Mouse (Mus musculus) thymus, adult 2 months (tissue): Measurements from ENCODE around the gene Afg1l. TPM values are rescaled to one million over a fixed set of nuclear protein-coding genes. Genes with fewer than 3 reads are reported as not detected.

ENCODE experiments used
- DNase-seq: peaks from one replicate; pipeline ENCODE4 v3.0.0; 2021
- H3K27ac ChIP-seq: fragments of 200-500 bp; 2 replicates; pipeline ENCODE4 v1.5.1; 2012; ENCODE audit warnings: low read length, control low read depth; ENCODE audit not compliant: control insufficient read depth, insufficient read depth
- H3K27me3 ChIP-seq: fragments of 200-500 bp; 2 replicates; pipeline ENCODE4 v1.6.1; 2012; ENCODE audit warnings: mild to moderate bottlenecking, low read length, moderate library complexity, mixed read lengths; ENCODE audit not compliant: control insufficient read depth, insufficient read depth
- H3K36me3 ChIP-seq: fragments of 200-500 bp; 2 replicates; pipeline ENCODE4 v1.6.1; 2012; ENCODE audit warnings: mild to moderate bottlenecking, low read length, moderate library complexity; ENCODE audit not compliant: control insufficient read depth, insufficient read depth
- H3K4me1 ChIP-seq: fragments of 200-500 bp; replicated peaks from 2 replicates; pipeline ENCODE4 v1.6.1; 2012; ENCODE audit warnings: low read length; ENCODE audit not compliant: control insufficient read depth, insufficient read depth
- H3K4me3 ChIP-seq: fragments of 200-500 bp; 2 replicates; pipeline ENCODE4 v1.5.1; 2012; ENCODE audit warnings: mild to moderate bottlenecking, low read length, control low read depth, moderate library complexity; ENCODE audit not compliant: control insufficient read depth, insufficient read depth
- CTCF ChIP-seq: fragments of 200-500 bp; IDR thresholded peaks from 2 replicates; pipeline ENCODE4 v1.5.1; 2012; ENCODE audit warnings: mild to moderate bottlenecking, control low read depth, low read length, moderate library complexity, borderline replicate concordance; ENCODE audit not compliant: control insufficient read depth, poor library complexity, insufficient read depth; ENCODE audit errors: extremely low read depth
- POLR2A ChIP-seq: fragments of 200-500 bp; IDR thresholded peaks from 2 replicates; pipeline ENCODE4 v1.6.1; 2012; ENCODE audit warnings: mild to moderate bottlenecking, low read length, control low read depth, moderate library complexity; ENCODE audit not compliant: control insufficient read depth, poor library complexity, insufficient read depth; ENCODE audit errors: extremely low read depth
- WGBS: fragments of 180-500 bp; shearing (Covaris S2); methylation state at CpG from one replicate; pipeline ENCODE4 v1.1.7; 2018; 5-methylcytosine and 5-hydroxymethylcytosine counted together
- polyA plus RNA-seq: library from polyadenylated mRNA; depleted of rRNA; stranded (reverse); fragments of >200 nt; gene quantifications from 2 replicates; pipeline ENCODE4 v1.2.3, GENCODE M21; 2012

Gene Afg1l
- polyA plus RNA-seq, 1 experiment: 3.7 TPM

- Histone ChIP-seq H3K4me1 (peaks cover 5% of the 10 kb centered on the region), H3K27ac (peak overlapping the region; percentile 82), H3K36me3 (no peaks in the 10 kb centered on the region), H3K4me3 (peak overlapping the region; percentile 86), H3K27me3 (no peaks in the 10 kb centered on the region)
- 8% methylated on average over 25 of the region's 25 CpGs for WGBS
- no peak for TF ChIP-seq POLR2A
- TF ChIP-seq CTCF: no peak
- no peak for DNase-seq
Measured at GRCm38 (mm10) chr10:42477550-42478340, 620 bp downstream of the Afg1l start.

- no peak for DNase-seq
- 94% methylated on average over 10 of the region's 10 CpGs for WGBS
Measured at GRCm38 (mm10) chr10:42476774-42477475, 1.4 kb downstream of the Afg1l start.

GRCm38 (mm10) chr10:42474946-42475514, 3.3 kb downstream of the Afg1l start:
- Histone ChIP-seq H3K36me3 (no peaks in the 10 kb centered on the region), H3K27me3 (no peaks in the 10 kb centered on the region), H3K4me3 (no peak overlapping the region), H3K27ac (no peak overlapping the region), H3K4me1 (peaks cover 5% of the 10 kb centered on the region)
- WGBS: 88% methylated on average over 6 of the region's 6 CpGs
- no peak for TF ChIP-seq POLR2A
- DNase-seq: no peak

More at GRCm38 (mm10) chr10:42476774-42477475, 1.4 kb downstream of the Afg1l start:
- H3K4me3 ChIP-seq: no peak overlapping the region
- no peaks in the 10 kb centered on the region for H3K27me3 ChIP-seq
- TF ChIP-seq CTCF (no peak), POLR2A (no peak)
- H3K4me1 ChIP-seq: peaks cover 5% of the 10 kb centered on the region
- H3K36me3 ChIP-seq: no peaks in the 10 kb centered on the region
- no peak overlapping the region for H3K27ac ChIP-seq

- DNase-seq: no peak
- Histone ChIP-seq H3K27me3 (no peaks in the 10 kb centered on the region), H3K27ac (no peak overlapping the region), H3K4me1 (0 out of 2 replicates have a peak, but pooled peaks cover 4% of the 10 kb centered on the region), H3K36me3 (no peaks in the 10 kb centered on the region), H3K4me3 (no peak overlapping the region)
- TF ChIP-seq CTCF (no peak), POLR2A (no peak)
- WGBS: 95% methylated on average over 14 of the region's 14 CpGs
Measured at GRCm38 (mm10) chr10:42464805-42465204, 13.6 kb downstream of the Afg1l start.

GRCm38 (mm10) chr10:42464224-42464623, 14.1 kb downstream of the Afg1l start:
- no peaks in the 10 kb centered on the region for H3K36me3 ChIP-seq
- TF ChIP-seq POLR2A: no peak
- no peak for TF ChIP-seq CTCF
- no peak overlapping the region for H3K27ac ChIP-seq
- H3K4me3 ChIP-seq: no peak overlapping the region
- H3K27me3 ChIP-seq: no peaks in the 10 kb centered on the region
- DNase-seq: no peak
- 58% methylated on average over 5 of the region's 5 CpGs for WGBS
- H3K4me1 ChIP-seq: 0 out of 2 replicates have a peak, but pooled peaks cover 4% of the 10 kb centered on the region

- no peak overlapping the region for H3K27ac ChIP-seq
- no peak for DNase-seq
- 87% methylated on average over 9 of the region's 9 CpGs for WGBS
- H3K27me3 ChIP-seq: no peaks in the 10 kb centered on the region
- TF ChIP-seq CTCF (no peak), POLR2A (no peak)
- H3K36me3 ChIP-seq: no peaks in the 10 kb centered on the region
- H3K4me3 ChIP-seq: no peak overlapping the region
- H3K4me1 ChIP-seq: no peaks in the 10 kb centered on the region
Measured at GRCm38 (mm10) chr10:42457557-42458191, 20.7 kb downstream of the Afg1l start.
